Mouse (Mus musculus) cerebellum, adult 8-10 months (tissue): Measurements from ENCODE around the gene Ankrd12.

Experiments
- DNase-seq: peaks from one replicate; pipeline ENCODE4 v3.0.0; 2022

Ankrd12 gene

DNA sequence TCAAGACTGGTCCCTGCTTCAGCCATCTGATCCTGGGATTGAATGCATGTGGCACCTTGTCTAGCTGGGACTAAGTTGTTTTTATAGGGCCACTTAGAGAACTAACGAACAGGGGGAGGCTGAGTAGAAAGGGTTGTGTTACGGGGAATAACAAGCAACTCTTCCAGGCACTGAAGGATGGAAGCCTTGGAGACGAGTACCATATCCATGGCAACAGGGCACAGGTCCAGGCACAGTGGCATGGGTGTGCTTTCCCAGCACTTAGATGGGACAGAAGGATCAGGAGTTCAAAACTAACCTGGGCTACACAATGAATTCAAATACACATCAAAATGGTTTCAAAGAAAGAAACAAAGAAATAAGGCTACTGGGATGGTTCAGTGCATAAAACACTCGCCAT, 149.8 kb downstream of the Ankrd12 start:
- no peak for DNase-seq

DNA sequence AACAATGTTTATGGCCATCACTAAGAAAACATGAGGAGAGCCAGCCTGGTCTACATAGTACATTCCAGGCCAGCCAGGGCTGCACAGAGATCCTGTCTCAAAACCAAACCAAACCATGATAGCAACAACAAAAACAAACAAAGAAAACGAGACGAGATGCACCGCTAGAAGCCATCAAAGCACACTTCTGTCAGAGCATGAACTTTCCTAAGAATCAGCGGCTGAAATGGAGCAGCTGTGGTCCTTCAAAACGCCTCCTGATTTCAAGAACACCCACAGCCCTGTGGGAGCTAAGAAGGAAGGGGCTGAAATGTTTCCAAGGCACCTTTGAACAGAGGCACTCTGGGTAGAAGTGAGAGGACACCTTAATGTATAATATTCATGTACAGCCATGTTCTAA, 152.7 kb downstream of the Ankrd12 start:
- no peak for DNase-seq

DNA sequence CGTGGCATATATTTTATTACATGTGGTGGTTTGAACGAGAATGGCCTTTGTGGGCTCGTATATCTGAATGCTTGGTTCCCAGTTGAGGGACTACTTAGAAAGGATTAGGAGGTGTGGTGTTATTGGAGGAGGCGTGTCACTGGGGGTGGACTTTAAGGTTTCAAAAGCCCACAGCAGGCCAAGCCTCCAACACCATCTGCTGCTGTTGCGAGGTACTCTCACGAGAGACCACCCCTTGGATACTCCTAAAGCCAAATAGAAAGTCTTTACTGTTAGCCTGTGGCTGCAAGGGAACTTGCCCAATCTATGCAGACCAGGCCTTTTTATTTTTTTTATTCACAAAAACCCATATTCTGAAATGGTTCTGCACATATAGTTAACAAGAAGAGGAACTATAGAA, 154.9 kb downstream of the Ankrd12 start:
- no peak for DNase-seq

DNA sequence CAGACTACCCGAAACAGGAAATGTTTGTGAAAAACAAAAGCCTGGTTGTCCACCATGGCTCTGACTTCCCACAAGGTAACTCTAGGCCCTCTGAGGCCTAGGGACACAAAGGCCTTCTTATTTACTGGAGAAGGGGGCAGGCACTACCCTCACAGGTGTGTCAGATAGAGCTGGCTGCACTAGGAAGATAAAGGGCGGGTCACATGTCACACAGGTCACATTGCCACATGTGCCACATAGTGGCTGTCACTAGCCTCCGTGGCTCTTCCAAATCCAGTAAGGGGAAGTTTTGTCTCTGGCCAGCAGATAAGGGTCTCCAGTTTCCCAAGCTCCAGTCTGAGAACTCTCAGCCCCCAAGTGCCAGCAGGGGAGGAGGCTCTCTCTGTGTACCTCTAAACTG, 157.7 kb downstream of the Ankrd12 start:
- no peak for DNase-seq

DNA sequence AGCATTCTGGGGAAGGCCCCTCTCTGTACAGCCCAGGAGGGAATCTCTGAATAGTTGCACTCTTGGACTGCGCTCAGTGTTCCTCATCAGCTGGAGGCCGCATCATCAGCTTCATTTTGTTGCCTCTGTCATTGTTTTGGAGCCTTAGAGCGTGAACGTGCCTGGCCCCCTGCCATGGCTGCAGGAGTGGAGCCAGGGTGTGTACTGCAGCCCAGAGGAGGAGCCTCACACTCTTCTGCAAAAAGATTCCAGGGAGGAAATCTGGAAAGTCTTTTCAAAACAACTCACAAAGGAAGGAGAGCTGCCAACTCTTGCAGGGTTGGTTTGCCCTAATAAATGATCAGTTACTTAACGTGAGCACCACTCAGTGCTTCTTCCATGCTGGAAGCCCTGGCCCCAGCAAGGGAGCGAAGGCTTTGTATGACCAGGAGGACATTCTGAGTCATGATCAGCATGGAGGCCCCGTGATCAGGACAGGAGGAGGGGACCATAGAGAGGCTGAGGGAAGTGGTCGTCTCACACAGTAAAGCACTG, 160.7 kb downstream of the Ankrd12 start:
- peak; percentile 43 for DNase-seq
